Mouse (Mus musculus): Measurements from ENCODE around the gene Hist1h4h. TPM values are rescaled to one million over a fixed set of nuclear protein-coding genes. Genes with fewer than 3 reads are reported as not detected.

Hist1h4h gene
- polyA plus RNA-seq (2016; fragmentation: Nextera tagmentation; extraction: Ambion mirVana) = 5.7 and 6.9 TPM in 2 replicates

GRCm38 (mm10) chr13:23530901-23531875 is at the start of gene Hist1h4h:
Gene Hist1h4h (plus strand): TSS chr13:23531050.
- H3K27me3 ChIP-seq = no peaks in the 10 kb centered on the region
- H3K27ac ChIP-seq = peak within 1 kb of the TSS; percentile 97
- no peaks in the 10 kb centered on the region for H3K9me3 ChIP-seq (replicated peaks)
- peak within 1 kb of the TSS; percentile 51 for H3K4me3 ChIP-seq
- under 1% methylated on average over 62 of the region's 70 CpGs for WGBS
- H3K4me1 ChIP-seq = peaks cover 25% of the 10 kb centered on the region
- ATAC-seq (ENCODE audit: low FRiP score) = peak; percentile 82
- H3K36me3 ChIP-seq = no peaks in the 10 kb centered on the region
- peak within 1 kb of the TSS; percentile 76 for H3K4me2 ChIP-seq (replicated peaks)
- H3K9ac ChIP-seq = peak within 1 kb of the TSS; percentile 64

- Histone ChIP-seq H3K9me3 (replicated peaks) (no peaks in the 10 kb centered on the region), H3K4me2 (replicated peaks) (no peak overlapping the region), H3K4me3 (no peak overlapping the region), H3K36me3 (no peaks in the 10 kb centered on the region), H3K27me3 (0 out of 2 replicates have a peak, but pooled peaks cover 4% of the 10 kb centered on the region), H3K4me1 (0 out of 2 replicates have a peak, but pooled peaks cover under 1% of the 10 kb centered on the region), H3K9ac (no peak overlapping the region), H3K27ac (no peak overlapping the region)
- WGBS = 94% methylated on average over 2 of the region's 2 CpGs
- ATAC-seq (ENCODE audit: low FRiP score) = no peak
These were observed 47.7 kb upstream of the Hist1h4h start for GRCm38 (mm10) chr13:23483153-23483552.

- WGBS = 53% methylated on average over 5 of the region's 5 CpGs
These were observed 45.6 kb upstream of the Hist1h4h start for GRCm38 (mm10) chr13:23485271-23485670.

GRCm38 (mm10) chr13:23488400-23489322 is 42.2 kb upstream of the Hist1h4h start, which contains the start of gene Btn2a2:
Gene Btn2a2 (minus strand): TSS chr13:23488857.
- peak within 1 kb of the TSS; percentile 21 for H3K4me3 ChIP-seq
- 5% methylated on average over 13 of the region's 14 CpGs for WGBS
- peak within 1 kb of the TSS; percentile 39; the same call in 1 of the 2 replicates for H3K9ac ChIP-seq
- ATAC-seq (ENCODE audit: low FRiP score) = peak; percentile 94
- no peaks in the 10 kb centered on the region for H3K9me3 ChIP-seq (replicated peaks)
- peaks cover 4% of the 10 kb centered on the region; the same call in 1 of the 2 replicates for H3K27me3 ChIP-seq
- H3K36me3 ChIP-seq = no peaks in the 10 kb centered on the region
- peak within 1 kb of the TSS; percentile 54 for H3K4me2 ChIP-seq (replicated peaks)
- no peak within 1 kb of the TSS for H3K27ac ChIP-seq
- peaks cover 8% of the 10 kb centered on the region for H3K4me1 ChIP-seq

More at GRCm38 (mm10) chr13:23485271-23485670, 45.6 kb upstream of the Hist1h4h start:
- no peaks in the 10 kb centered on the region for H3K36me3 ChIP-seq
- H3K27me3 ChIP-seq = 0 out of 2 replicates have a peak, but pooled peaks cover 4% of the 10 kb centered on the region
- H3K27ac ChIP-seq = no peak overlapping the region
- no peak overlapping the region for H3K9ac ChIP-seq
- H3K4me1 ChIP-seq = peaks cover 3% of the 10 kb centered on the region; the same call in 1 of the 2 replicates
- H3K9me3 ChIP-seq (replicated peaks) = no peaks in the 10 kb centered on the region
- no peak overlapping the region for H3K4me3 ChIP-seq
- no peak overlapping the region for H3K4me2 ChIP-seq (replicated peaks)
- ATAC-seq (ENCODE audit: low FRiP score) = no peak

GRCm38 (mm10) chr13:23490863-23491262 is 40.0 kb upstream of the Hist1h4h start:
- Histone ChIP-seq H3K4me1 (peaks cover 8% of the 10 kb centered on the region), H3K27ac (no peak overlapping the region), H3K9me3 (replicated peaks) (no peaks in the 10 kb centered on the region), H3K36me3 (no peaks in the 10 kb centered on the region), H3K9ac (no peak overlapping the region), H3K4me2 (replicated peaks) (no peak overlapping the region), H3K27me3 (peaks cover 4% of the 10 kb centered on the region; the same call in 1 of the 2 replicates), H3K4me3 (no peak overlapping the region)
- WGBS = 72% methylated on average over 1 of the region's 1 CpGs
- no peak for ATAC-seq (ENCODE audit: low FRiP score)

GRCm38 (mm10) chr13:23491263-23491662 is 39.6 kb upstream of the Hist1h4h start:
- WGBS = 8% methylated on average over 1 of the region's 1 CpGs
- Histone ChIP-seq H3K4me2 (replicated peaks) (no peak overlapping the region), H3K4me3 (no peak overlapping the region), H3K9ac (no peak overlapping the region), H3K27ac (no peak overlapping the region), H3K36me3 (no peaks in the 10 kb centered on the region), H3K9me3 (replicated peaks) (no peaks in the 10 kb centered on the region), H3K4me1 (peaks cover 8% of the 10 kb centered on the region), H3K27me3 (peaks cover 4% of the 10 kb centered on the region; the same call in 1 of the 2 replicates)
- ATAC-seq (ENCODE audit: low FRiP score) = no peak

- ATAC-seq (ENCODE audit: low FRiP score) = no peak
- H3K4me3 ChIP-seq = peak overlapping the region; percentile 20
- 0 out of 2 replicates have a peak overlapping the region, but pooled peaks have one; percentile 18 for H3K9ac ChIP-seq
- 2% methylated on average over 14 of the region's 14 CpGs for WGBS
- H3K4me1 ChIP-seq = peaks cover 8% of the 10 kb centered on the region
- H3K36me3 ChIP-seq = no peaks in the 10 kb centered on the region
- no peaks in the 10 kb centered on the region for H3K9me3 ChIP-seq (replicated peaks)
- H3K27me3 ChIP-seq = peaks cover 4% of the 10 kb centered on the region; the same call in 1 of the 2 replicates
- peak overlapping the region; percentile 45 for H3K4me2 ChIP-seq (replicated peaks)
- H3K27ac ChIP-seq = no peak overlapping the region
These were observed 38.9 kb upstream of the Hist1h4h start for GRCm38 (mm10) chr13:23491990-23492389.

- Histone ChIP-seq H3K36me3 (no peaks in the 10 kb centered on the region), H3K4me2 (replicated peaks) (no peak overlapping the region), H3K4me3 (no peak overlapping the region), H3K4me1 (peaks cover 11% of the 10 kb centered on the region), H3K27ac (no peak overlapping the region), H3K9ac (no peak overlapping the region), H3K9me3 (replicated peaks) (no peaks in the 10 kb centered on the region), H3K27me3 (peaks cover 8% of the 10 kb centered on the region)
- WGBS = 76% methylated on average over 6 of the region's 6 CpGs
- ATAC-seq (ENCODE audit: low FRiP score) = no peak
These were observed 35.3 kb upstream of the Hist1h4h start for GRCm38 (mm10) chr13:23495526-23495925.

- ATAC-seq (ENCODE audit: low FRiP score) = no peak
- no peak overlapping the region for H3K27ac ChIP-seq
- peaks cover 11% of the 10 kb centered on the region for H3K27me3 ChIP-seq
- H3K36me3 ChIP-seq = no peaks in the 10 kb centered on the region
- WGBS = 2% methylated on average over 19 of the region's 19 CpGs
- peak overlapping the region; percentile 44 for H3K4me2 ChIP-seq (replicated peaks)
- peak overlapping the region; percentile 24; the same call in 1 of the 2 replicates for H3K4me3 ChIP-seq
- no peak overlapping the region for H3K9ac ChIP-seq
- peaks cover 6% of the 10 kb centered on the region; the same call in 1 of the 2 replicates for H3K4me1 ChIP-seq
- H3K9me3 ChIP-seq (replicated peaks) = no peaks in the 10 kb centered on the region
These were observed 33.1 kb upstream of the Hist1h4h start for GRCm38 (mm10) chr13:23497656-23498321.

- WGBS = 5% methylated on average over 10 of the region's 10 CpGs
- Histone ChIP-seq H3K4me2 (replicated peaks) (peak overlapping the region; percentile 44), H3K27ac (no peak overlapping the region), H3K9me3 (replicated peaks) (no peaks in the 10 kb centered on the region), H3K9ac (no peak overlapping the region), H3K27me3 (peaks cover 11% of the 10 kb centered on the region), H3K4me1 (peaks cover 6% of the 10 kb centered on the region; the same call in 1 of the 2 replicates), H3K4me3 (peak overlapping the region; percentile 24), H3K36me3 (no peaks in the 10 kb centered on the region)
- no peak for ATAC-seq (ENCODE audit: low FRiP score)
These were observed 32.2 kb upstream of the Hist1h4h start for GRCm38 (mm10) chr13:23498653-23499052.

- Histone ChIP-seq H3K27me3 (peaks cover 11% of the 10 kb centered on the region), H3K4me3 (no peak overlapping the region), H3K9me3 (replicated peaks) (no peaks in the 10 kb centered on the region), H3K4me2 (replicated peaks) (no peak overlapping the region), H3K27ac (no peak overlapping the region), H3K4me1 (peaks cover 6% of the 10 kb centered on the region; the same call in 1 of the 2 replicates), H3K36me3 (no peaks in the 10 kb centered on the region), H3K9ac (no peak overlapping the region)
- WGBS = 5% methylated on average over 7 of the region's 7 CpGs
- no peak for ATAC-seq (ENCODE audit: low FRiP score)
These were observed 30.9 kb upstream of the Hist1h4h start for GRCm38 (mm10) chr13:23499943-23500342.
